ENCODE assay signal across 12 mouse cellular contexts in the genomic region with DNA sequence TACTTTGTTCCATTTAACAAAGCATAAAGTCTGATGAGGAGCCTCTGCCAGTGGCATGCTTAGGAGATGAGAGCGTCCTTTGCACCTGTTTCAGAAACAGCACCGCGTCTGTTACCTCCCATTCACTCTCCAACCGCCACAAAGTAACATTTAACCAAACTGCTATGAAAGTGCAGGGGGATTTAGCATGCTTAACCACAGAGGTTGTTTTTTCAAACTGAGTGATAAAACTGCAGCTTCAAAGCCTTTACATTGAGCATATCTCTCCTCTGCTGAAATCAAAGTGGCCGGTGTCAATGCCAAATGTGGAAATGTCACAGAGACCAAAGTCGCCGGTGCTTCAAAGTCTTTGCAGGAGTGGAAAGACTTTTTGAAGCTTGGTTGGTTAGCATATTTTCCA. TPM values are rescaled to one million over a fixed set of nuclear protein-coding genes. Genes with fewer than 3 reads are reported as not detected.
A peak's percentile ranks its signal among the peaks of the same experiment; 100 is the strongest.
DNase-seq lines count a peak whose midpoint lies in the region; ATAC-seq and TF ChIP-seq lines count a peak whose summit lies in the region.
"Had no signal": no experiment of that assay in that cellular context is flagged by ENCODE, and none has a peak within 500 bp of the region (broad histone marks: within the 10 kb centered on the region; RNA-seq: fewer than 3 reads in every experiment).

No protein-coding gene starts in this region.

- no peaks in the 10 kb centered on the region for H3K79me2 ChIP-seq in CH12.LX (replicated peaks; ENCODE audit: control insufficient read depth, extremely low read depth, insufficient read depth, poor library complexity, severe bottlenecking)

- H3K27ac ChIP-seq in heart, embryonic 15.5 days = peak overlapping the region; percentile 86
- peak overlapping the region; percentile 85 for H3K27ac ChIP-seq in CH12.LX (ENCODE audit: insufficient read depth, low read depth)
- peak overlapping the region; percentile 20 for H3K27ac ChIP-seq in embryonic fibroblast, embryonic 13.5 days (ENCODE audit: insufficient read depth, low read length)
- peak overlapping the region; percentile 100 for H3K27ac ChIP-seq in thymus, adult 2 months (ENCODE audit: control insufficient read depth, insufficient read depth, low read length)

- no peak overlapping the region for H3K4me3 ChIP-seq in heart, embryonic 15.5 days
- no peak overlapping the region for H3K4me3 ChIP-seq in CH12.LX (replicated peaks in 1 of 3; ENCODE audit: low read depth in 2 of 3, low read length in 2 of 3, poor library complexity in 1 of 3)
- H3K4me3 ChIP-seq in embryonic fibroblast, embryonic 13.5 days (ENCODE audit: insufficient read depth, low read length) = no peak overlapping the region
- no peak overlapping the region for H3K4me3 ChIP-seq in thymus, adult 2 months (ENCODE audit: control insufficient read depth, insufficient read depth, low read length)

- 24% methylated on average over 7 of the region's 7 CpGs for WGBS in heart, embryonic 15.5 days
- WGBS in thymus, adult 2 months = 5% methylated on average over 7 of the region's 7 CpGs

- no peak for TF ChIP-seq EP300 in CH12.LX (IDR thresholded peaks at IDR 0.05; ENCODE audit: low read length)

- TF ChIP-seq RAD21 in CH12.LX (IDR thresholded peaks at IDR 0.05; ENCODE audit: low read depth, low read length) = no peak; the same call in 1 of the 2 replicates

- H3K4me1 ChIP-seq in heart, embryonic 15.5 days (replicated peaks) = peaks cover 30% of the 10 kb centered on the region
- H3K4me1 ChIP-seq in CH12.LX (ENCODE audit: control insufficient read depth in 1 of 2, insufficient read depth in 2 of 2) = peaks cover 12 to 40% of the 10 kb centered on the region in 2 experiments
- H3K4me1 ChIP-seq in embryonic fibroblast, embryonic 13.5 days (ENCODE audit: control insufficient read depth, insufficient read depth, low read length) = peaks cover 6% of the 10 kb centered on the region; the same call in 1 of the 2 replicates
- H3K4me1 ChIP-seq in thymus, adult 2 months (replicated peaks; ENCODE audit: control insufficient read depth, insufficient read depth, low read length) = peaks cover 43% of the 10 kb centered on the region

- H3K9ac ChIP-seq in heart, embryonic 15.5 days = no peak overlapping the region
- peak overlapping the region; percentile 58 for H3K9ac ChIP-seq in CH12.LX (ENCODE audit: insufficient read depth, low read depth)
- H3K9ac ChIP-seq: liver, postnatal 0 days had no signal

- no peak for TF ChIP-seq CTCF in CH12.LX (conservative IDR thresholded peaks at IDR 0.05 in 1 of 2, IDR thresholded peaks at IDR 0.05 in 1 of 2; ENCODE audit: low read depth in 2 of 2, low read length in 2 of 2)
- no peak for TF ChIP-seq CTCF in embryonic fibroblast, embryonic 13.5 days (IDR thresholded peaks at IDR 0.05; ENCODE audit: borderline replicate concordance, insufficient read depth, low read length)
- no peak for TF ChIP-seq CTCF in thymus, adult 2 months (IDR thresholded peaks at IDR 0.05; ENCODE audit: borderline replicate concordance, control insufficient read depth, extremely low read depth, insufficient read depth, low read length, poor library complexity)

- intact Hi-C loops in heart, postnatal 10 days (cut with DNase I) = loop anchor here (5.0 kb wide), 1 partner anchor 38 kb away; the partner anchor contains the start of gene Il6st

- H3K9me3 ChIP-seq in heart, embryonic 15.5 days (replicated peaks) = no peaks in the 10 kb centered on the region
- peaks cover 3% of the 10 kb centered on the region for H3K9me3 ChIP-seq in CH12.LX (replicated peaks; ENCODE audit: low read length)
- H3K9me3 ChIP-seq: megakaryocyte, embryonic 14.5 days had no signal

- in situ Hi-C loops in CH12.LX (cut with MboI; ENCODE audit: low pct_ligation_motif_present, low pct_unique_long_range_greater_than_20kb, low sequenced_read_pairs) = no loop called here

- H3K27me3 ChIP-seq in heart, embryonic 15.5 days = no peaks in the 10 kb centered on the region
- H3K27me3 ChIP-seq in CH12.LX (replicated peaks) = no peaks in the 10 kb centered on the region
- no peaks in the 10 kb centered on the region for H3K27me3 ChIP-seq in thymus, adult 2 months (ENCODE audit: control insufficient read depth, insufficient read depth, low read length)
- H3K27me3 ChIP-seq: megakaryocyte, embryonic 14.5 days had no signal

- no peak for TF ChIP-seq POLR2A in CH12.LX (IDR thresholded peaks at IDR 0.05; ENCODE audit: low read depth, low read length)
- no peak for TF ChIP-seq POLR2A in embryonic fibroblast, embryonic 13.5 days (IDR thresholded peaks at IDR 0.05; ENCODE audit: low read depth, low read length)
- TF ChIP-seq POLR2A in thymus, adult 2 months (IDR thresholded peaks at IDR 0.05; ENCODE audit: control insufficient read depth, extremely low read depth, insufficient read depth, low read length, poor library complexity) = no peak

- H3K36me3 ChIP-seq in heart, embryonic 15.5 days = no peaks in the 10 kb centered on the region
- H3K36me3 ChIP-seq in CH12.LX (replicated peaks in 1 of 2; ENCODE audit: control insufficient read depth in 1 of 2, insufficient read depth in 1 of 2, low read length in 1 of 2) = no peaks in the 10 kb centered on the region
- no peaks in the 10 kb centered on the region for H3K36me3 ChIP-seq in thymus, adult 2 months (ENCODE audit: control insufficient read depth, insufficient read depth, low read length)

- no peak for DNase-seq in heart, postnatal 10 days
- no peak for DNase-seq in CH12.LX (ENCODE audit: extremely low read depth)
- peak; percentile 71 for DNase-seq in thymus, adult 2 months
- no peak for DNase-seq in retina, postnatal 1 day
- DNase-seq in frontal cortex, postnatal 36 days (ENCODE audit: low spot score in 2 of 2) = no peak
- DNase-seq in frontal cortex, postnatal 10 days (ENCODE audit: low spot score in 2 of 2) = no peak
- DNase-seq: kidney, adult 2 months; left cerebral cortex, postnatal 4 days; liver, postnatal 0 days had no signal

- ATAC-seq in heart, embryonic 15.5 days (replicated peaks; ENCODE audit: insufficient number of reproducible peaks, insufficient read depth, low FRiP score, low read depth) = 0 out of 2 replicates have a peak, but pooled peaks have one; percentile 16
- ATAC-seq: liver, postnatal 0 days had no signal

- dilution Hi-C loops in CH12.LX (cut with MboI; ENCODE audit: extremely low pct_ligation_motif_present, extremely low pct_unique_long_range_greater_than_20kb, low sequenced_read_pairs) = no loop called here

- no peak overlapping the region for H3K4me2 ChIP-seq in heart, embryonic 15.5 days
- peak overlapping the region; percentile 57 for H3K4me2 ChIP-seq in CH12.LX (ENCODE audit: insufficient read depth, low read depth, poor library complexity, severe bottlenecking)

TF ChIP-seq in CH12.LX, 34 proteins besides CTCF, POLR2A, EP300 and RAD21:
- TF ChIP-seq MAFK (IDR thresholded peaks at IDR 0.05; ENCODE audit: insufficient replicate concordance, low read length) (no peak), ZNF384 (IDR thresholded peaks at IDR 0.05; ENCODE audit: low read depth, low read length) (no peak), BHLHE40 (IDR thresholded peaks at IDR 0.05; ENCODE audit: low read depth, low read length) (0 out of 2 replicates have a peak, but pooled peaks have one; percentile 3), TBP (conservative IDR thresholded peaks at IDR 0.05; ENCODE audit: low read depth, low read length) (0 out of 2 replicates have a peak, but pooled peaks have one; percentile 30), POLR2AphosphoS2 (IDR thresholded peaks at IDR 0.05; ENCODE audit: low read depth, low read length) (no peak), USF1 (IDR thresholded peaks at IDR 0.05; ENCODE audit: low read depth, low read length) (no peak)

RNA-seq across cellular contexts. Expression of gene Il6st, which starts 39.2 kb away (rescaled TPM):
- 40.1 and 47.7 TPM in 2 replicates for polyA plus RNA-seq in heart, embryonic 15.5 days (2015; fragmentation: Nextera tagmentation; extraction: Ambion mirVana)
- 100 to 1,000 TPM; 164 to 212 TPM for total RNA-seq in heart, postnatal 10 days (2021)
- 6.5 and 7.6 TPM in 2 replicates for total RNA-seq in CH12.LX (2012; rRNA removed)
- 3.5 and 3.8 TPM in 2 replicates for total RNA-seq in CH12.LX (2014; rRNA removed)
- polyA plus RNA-seq in CH12.LX (2012; ENCODE audit: insufficient read length, low read depth) = 5.7 and 6.3 TPM in 2 replicates
- polyA plus RNA-seq in embryonic fibroblast, embryonic 13.5 days (2011; ENCODE audit: insufficient read length, low read depth, missing spikeins) = 363 and 515 TPM in 2 replicates
- 38.1 and 45.8 TPM in 2 replicates for polyA plus RNA-seq in thymus, adult 2 months (2012; rRNA removed)

Comparison
In these comparisons a context has a peak if more than half of its experiments do, and no peak if none do; other contexts are left out.
1. H3K27ac ChIP-seq: peak in every context shown above with its lines; median percentile 100 in thymus, adult 2 months; 86 in heart, embryonic 15.5 days; 85 in CH12.LX; 20 in embryonic fibroblast, embryonic 13.5 days.